Mouse (Mus musculus): ENCODE data around the gene Mbtps2.

The Mbtps2 gene

GRCm38 (mm10) chrX:157504506-157504905 is 94.0 kb downstream of the Mbtps2 start:
- no peak for DNase-seq (ENCODE audit: extremely low read depth, insufficient read length, low spot score)

GRCm38 (mm10) chrX:157501871-157502270 is 96.6 kb downstream of the Mbtps2 start:
- DNase-seq (ENCODE audit: extremely low read depth, insufficient read length, low spot score): no peak

- no peak for DNase-seq (ENCODE audit: extremely low read depth, insufficient read length, low spot score)
These were observed 98.5 kb downstream of the Mbtps2 start for GRCm38 (mm10) chrX:157500004-157500403.

- no peak for DNase-seq (ENCODE audit: extremely low read depth, insufficient read length, low spot score)
These were observed 105.4 kb downstream of the Mbtps2 start for GRCm38 (mm10) chrX:157493159-157493558.

GRCm38 (mm10) chrX:157491944-157492726 is 106.4 kb downstream of the Mbtps2 start, which contains the start of gene Sms:
Sms (minus strand) TSS chrX:157492287.
- DNase-seq (ENCODE audit: extremely low read depth, insufficient read length, low spot score): peak; percentile 91

GRCm38 (mm10) chrX:157491145-157491935 is 107.2 kb downstream of the Mbtps2 start:
- DNase-seq (ENCODE audit: extremely low read depth, insufficient read length, low spot score): peak; percentile 62

GRCm38 (mm10) chrX:157490769-157491144 is 107.8 kb downstream of the Mbtps2 start:
- DNase-seq (ENCODE audit: extremely low read depth, insufficient read length, low spot score): peak; percentile 9

- no peak for DNase-seq (ENCODE audit: extremely low read depth, insufficient read length, low spot score)
These were observed 108.4 kb downstream of the Mbtps2 start for GRCm38 (mm10) chrX:157489871-157490721.

- DNase-seq (ENCODE audit: extremely low read depth, insufficient read length, low spot score): peak; percentile 23
These were observed 109.7 kb downstream of the Mbtps2 start for GRCm38 (mm10) chrX:157488831-157489230.

GRCm38 (mm10) chrX:157486765-157487164 is 111.8 kb downstream of the Mbtps2 start:
- no peak for DNase-seq (ENCODE audit: extremely low read depth, insufficient read length, low spot score)

Data from 3134 (cell line).